Mouse (Mus musculus) limb, embryonic 11.5 days (tissue): ENCODE measurements around the gene Olfr1138. TPM values are rescaled to one million over a fixed set of nuclear protein-coding genes. Genes with fewer than 3 reads are reported as not detected.

ENCODE experiments used
- ATAC-seq: fragments of 200-750 bp; cut with Nextera tagmentation; 2 replicates; pipeline ENCODE4 v1.8.0; 2017; ENCODE audit warnings: low read depth; ENCODE audit not compliant: insufficient number of reproducible peaks, low FRiP score, low TSS enrichment
- DNase-seq: peaks from one replicate; pipeline ENCODE4 v3.0.0-alpha.2; 2015; ENCODE audit warnings: low spot score
- H3K27ac ChIP-seq: fragments of 300-500 bp; sonication (generic); replicated peaks from 2 replicates; pipeline ENCODE4 v1.5.1; 2014; ENCODE audit warnings: low read depth, mild to moderate bottlenecking, low read length
- H3K27me3 ChIP-seq: fragments of 300-500 bp; sonication (generic); 2 replicates; pipeline ENCODE4 v1.6.1; 2014; ENCODE audit warnings: mild to moderate bottlenecking, low read length, mixed read lengths; ENCODE audit not compliant: control insufficient read depth, insufficient read depth
- H3K36me3 ChIP-seq: fragments of 300-500 bp; sonication (generic); 2 replicates; pipeline ENCODE4 v1.6.1; 2014; ENCODE audit warnings: mild to moderate bottlenecking, low read length, moderate library complexity, mixed read lengths; ENCODE audit not compliant: control insufficient read depth, insufficient read depth
- H3K4me1 ChIP-seq: fragments of 300-500 bp; sonication (generic); 2 replicates; pipeline ENCODE4 v1.6.1; 2014; ENCODE audit warnings: low read length, mixed read lengths; ENCODE audit not compliant: control insufficient read depth, insufficient read depth
- H3K4me2 ChIP-seq: fragments of 300-500 bp; sonication (generic); 2 replicates; pipeline ENCODE4 v1.6.1; 2014; ENCODE audit warnings: low read depth, mild to moderate bottlenecking, moderate library complexity; ENCODE audit not compliant: severe bottlenecking
- H3K4me3 ChIP-seq: fragments of 300-500 bp; sonication (generic); 2 replicates; pipeline ENCODE4 v1.5.1; 2014; ENCODE audit warnings: low read depth, low read length
- H3K9ac ChIP-seq: fragments of 300-500 bp; sonication (generic); 2 replicates; pipeline ENCODE4 v1.6.1; 2014; ENCODE audit warnings: mild to moderate bottlenecking, low read length
- H3K9me3 ChIP-seq: fragments of 300-500 bp; sonication (generic); 2 replicates; pipeline ENCODE4 v1.6.1; 2016; ENCODE audit warnings: low read length; ENCODE audit not compliant: control insufficient read depth
- WGBS: fragments of 180-500 bp; shearing (Covaris S2); extraction: QIAGEN DNeasy Blood & Tissue Kit; methylation state at CpG from one replicate; pipeline ENCODE4 v1.1.7; 2014; 5-methylcytosine and 5-hydroxymethylcytosine counted together
- polyA plus RNA-seq: library from polyadenylated mRNA; unstranded; fragments of >200 nt; fragmentation: Nextera tagmentation; extraction: Ambion mirVana; gene quantifications from 2 replicates; pipeline ENCODE4 v1.2.1, GENCODE M21; 2014

Olfr1138 gene
- not detected in 2 replicates for polyA plus RNA-seq

GRCm38 (mm10) chr2:87739878-87740277, at the start of gene Olfr1138:
TSS of gene Olfr1138 (minus strand) at chr2:87739978.
- Histone ChIP-seq H3K4me2 (no peak within 1 kb of the TSS), H3K9ac (no peak within 1 kb of the TSS), H3K27me3 (no peaks in the 10 kb centered on the region), H3K9me3 (no peaks in the 10 kb centered on the region), H3K4me3 (no peak within 1 kb of the TSS), H3K27ac (no peak within 1 kb of the TSS), H3K36me3 (no peaks in the 10 kb centered on the region), H3K4me1 (no peaks in the 10 kb centered on the region)
- WGBS = 89% methylated on average over 1 of the region's 1 CpGs
- no peak for DNase-seq
- ATAC-seq = no peak

DNA sequence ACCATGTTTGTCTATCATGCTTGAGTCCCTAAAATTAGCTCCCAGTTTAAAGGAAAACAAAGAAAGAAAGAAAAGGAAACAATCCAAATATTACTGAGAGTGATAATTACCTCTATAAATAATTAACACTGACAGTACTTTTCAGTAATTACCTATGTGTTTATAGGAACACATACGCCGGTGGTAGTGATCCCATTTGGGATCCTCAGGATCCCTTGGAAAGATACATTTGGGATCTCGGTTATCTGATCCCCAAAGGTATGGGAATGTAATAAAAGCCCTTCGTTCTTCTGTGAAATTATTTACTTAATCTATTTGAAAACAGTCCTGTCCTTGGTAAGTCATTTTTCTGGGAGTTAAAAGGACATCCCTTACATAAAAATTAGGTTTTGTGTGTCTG, 39.4 kb upstream of the Olfr1138 start, which contains the start of gene Olfr152:
TSS of gene Olfr152 (plus strand) at position 301 of the 400 bp plus-strand sequence.
- no peaks in the 10 kb centered on the region for H3K9me3 ChIP-seq
- ATAC-seq = no peak
- no peak within 1 kb of the TSS for H3K4me3 ChIP-seq

DNA sequence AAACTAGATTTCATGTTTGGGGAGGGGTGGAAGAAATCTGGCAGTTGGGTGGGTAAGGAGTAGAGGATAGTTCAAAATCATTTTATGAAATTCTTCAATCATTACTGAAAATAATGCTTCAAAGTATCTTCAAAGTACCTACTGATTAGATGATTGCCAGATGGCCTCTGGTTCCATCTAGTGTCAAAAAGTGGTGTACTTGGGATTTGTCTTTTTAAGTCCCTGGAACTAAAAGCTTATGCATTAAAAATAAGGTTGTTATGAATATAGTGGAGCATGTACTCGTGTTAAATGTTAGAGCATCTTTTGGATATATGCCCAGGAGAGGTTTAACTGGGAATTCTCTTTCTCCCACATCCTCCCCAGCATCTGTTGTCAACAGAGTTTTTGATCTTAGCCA, 36.4 kb upstream of the Olfr1138 start:
- WGBS = 70% methylated on average over 1 of the region's 1 CpGs
- DNase-seq (no peak), ATAC-seq (no peak)
- Histone ChIP-seq H3K36me3 (no peaks in the 10 kb centered on the region), H3K4me1 (no peaks in the 10 kb centered on the region), H3K27me3 (no peaks in the 10 kb centered on the region), H3K9ac (no peak overlapping the region), H3K9me3 (no peaks in the 10 kb centered on the region), H3K4me2 (no peak overlapping the region), H3K27ac (no peak overlapping the region), H3K4me3 (no peak overlapping the region)

More for the DNA sequence above, 39.4 kb upstream of the Olfr1138 start, which contains the start of gene Olfr152:
- Histone ChIP-seq H3K36me3 (no peaks in the 10 kb centered on the region), H3K27me3 (no peaks in the 10 kb centered on the region), H3K4me1 (no peaks in the 10 kb centered on the region), H3K27ac (no peak within 1 kb of the TSS), H3K9ac (no peak within 1 kb of the TSS), H3K4me2 (no peak within 1 kb of the TSS)
- no peak for DNase-seq
- 87% methylated on average over 4 of the region's 4 CpGs for WGBS

- H3K27me3 ChIP-seq = no peaks in the 10 kb centered on the region
- no peaks in the 10 kb centered on the region for H3K9me3 ChIP-seq
- H3K4me2 ChIP-seq = no peak within 1 kb of the TSS
- no peak within 1 kb of the TSS for H3K4me3 ChIP-seq
- H3K9ac ChIP-seq = no peak within 1 kb of the TSS
- no peak for DNase-seq
- no peak for ATAC-seq
- 83% methylated on average over 1 of the region's 1 CpGs for WGBS
- H3K36me3 ChIP-seq = no peaks in the 10 kb centered on the region
- no peaks in the 10 kb centered on the region for H3K4me1 ChIP-seq
- H3K27ac ChIP-seq = no peak within 1 kb of the TSS
These were observed 14.1 kb upstream of the Olfr1138 start, which contains the start of gene Olfr1141 for GRCm38 (mm10) chr2:87753891-87754290. TSS of gene Olfr1141 (minus strand) at chr2:87753991.

DNA sequence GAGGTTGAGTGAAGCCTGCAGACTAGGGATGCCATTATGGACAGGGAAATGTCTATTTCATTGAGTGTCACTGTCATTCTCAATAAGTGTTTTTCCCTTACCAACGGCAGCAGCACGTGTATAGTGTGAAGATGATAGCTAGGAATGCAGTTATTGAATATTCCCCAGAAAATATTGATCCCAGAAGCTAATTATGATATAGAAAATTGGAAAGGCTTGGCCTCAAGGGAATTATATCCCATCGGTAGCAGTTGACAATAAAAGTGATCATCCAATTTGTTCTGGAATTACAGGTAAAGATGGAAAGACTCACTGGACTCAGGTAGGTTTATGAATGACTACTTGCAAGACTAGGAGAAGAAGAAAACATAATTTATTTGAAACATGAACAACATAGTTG, 3.7 kb upstream of the Olfr1138 start, which contains the start of gene Olfr1140:
TSS of gene Olfr1140 (plus strand) at position 301 of the 400 bp plus-strand sequence.
- H3K27ac ChIP-seq = no peak within 1 kb of the TSS
- H3K36me3 ChIP-seq = no peaks in the 10 kb centered on the region
- H3K9me3 ChIP-seq = no peaks in the 10 kb centered on the region
- ATAC-seq = no peak
- H3K4me1 ChIP-seq = no peaks in the 10 kb centered on the region
- DNase-seq = no peak
- no peak within 1 kb of the TSS for H3K4me3 ChIP-seq
- H3K27me3 ChIP-seq = no peaks in the 10 kb centered on the region
- H3K4me2 ChIP-seq = no peak within 1 kb of the TSS
- H3K9ac ChIP-seq = no peak within 1 kb of the TSS
- WGBS = 76% methylated on average over 3 of the region's 3 CpGs

DNA sequence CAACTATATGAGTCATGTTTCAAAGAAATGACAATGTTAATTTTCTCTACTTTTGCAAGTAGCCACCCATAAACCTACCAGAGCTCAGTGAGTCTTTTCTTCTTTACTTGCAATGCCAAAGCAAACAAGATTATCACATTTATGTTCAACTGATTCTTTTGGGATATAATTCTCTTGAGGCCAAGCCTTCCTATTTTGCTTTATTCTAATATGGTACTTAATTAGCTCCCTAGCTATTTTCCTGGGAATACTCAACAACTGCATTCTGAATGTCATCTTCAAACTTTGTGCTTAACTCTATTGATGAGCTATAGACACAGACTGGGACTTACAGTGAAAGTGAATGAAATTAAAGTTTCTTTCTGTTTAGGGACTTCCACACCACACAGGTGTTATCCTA, 26.7 kb downstream of the Olfr1138 start, which contains the start of gene Olfr1137:
TSS of gene Olfr1137 (minus strand) at position 101 of the 400 bp plus-strand sequence.
- ATAC-seq = no peak
- no peaks in the 10 kb centered on the region for H3K27me3 ChIP-seq
- H3K36me3 ChIP-seq = no peaks in the 10 kb centered on the region
- no peak within 1 kb of the TSS for H3K9ac ChIP-seq
- no peaks in the 10 kb centered on the region for H3K9me3 ChIP-seq
- no peak within 1 kb of the TSS for H3K27ac ChIP-seq
- no peaks in the 10 kb centered on the region for H3K4me1 ChIP-seq
- no peak within 1 kb of the TSS for H3K4me2 ChIP-seq
- H3K4me3 ChIP-seq = no peak within 1 kb of the TSS
- no peak for DNase-seq

- Histone ChIP-seq H3K4me1 (no peaks in the 10 kb centered on the region), H3K4me3 (no peak within 1 kb of the TSS), H3K9ac (no peak within 1 kb of the TSS), H3K9me3 (no peaks in the 10 kb centered on the region), H3K27me3 (no peaks in the 10 kb centered on the region), H3K36me3 (no peaks in the 10 kb centered on the region), H3K4me2 (no peak within 1 kb of the TSS), H3K27ac (no peak within 1 kb of the TSS)
- ATAC-seq = no peak
- DNase-seq = no peak
These were observed 45.9 kb downstream of the Olfr1138 start, which contains the start of gene Olfr1136 for GRCm38 (mm10) chr2:87693847-87694246. TSS of gene Olfr1136 (minus strand) at chr2:87693947.
